Mouse (Mus musculus): ENCODE measurements at regions not wholly inside any gene's neighbourhood (a gene's known extent, or its start where the extent isn't known, plus 50 kb on each side); places are given as distances from the start of the nearest gene placed in this dataset.
"Not testable (repeated sequence)": the region's sequence is repeated elsewhere in the genome, so short reads cannot be mapped to it uniquely, and the experiment has no call there.

GRCm38 (mm10) chr14:19080001-19080400, 185.9 kb upstream of the Ube2e2 start:
- DNase-seq (ENCODE audit: low read depth, low spot score): not testable (repeated sequence)

- DNase-seq (ENCODE audit: low read depth, low spot score): peak; percentile 34
These were observed 148.1 kb upstream of the Ube2e2 start for GRCm38 (mm10) chr14:19041984-19042760.

- DNase-seq (ENCODE audit: low read depth, low spot score): no peak
These were observed 126.0 kb upstream of the Ube2e2 start for GRCm38 (mm10) chr14:19020102-19020501.

DNA sequence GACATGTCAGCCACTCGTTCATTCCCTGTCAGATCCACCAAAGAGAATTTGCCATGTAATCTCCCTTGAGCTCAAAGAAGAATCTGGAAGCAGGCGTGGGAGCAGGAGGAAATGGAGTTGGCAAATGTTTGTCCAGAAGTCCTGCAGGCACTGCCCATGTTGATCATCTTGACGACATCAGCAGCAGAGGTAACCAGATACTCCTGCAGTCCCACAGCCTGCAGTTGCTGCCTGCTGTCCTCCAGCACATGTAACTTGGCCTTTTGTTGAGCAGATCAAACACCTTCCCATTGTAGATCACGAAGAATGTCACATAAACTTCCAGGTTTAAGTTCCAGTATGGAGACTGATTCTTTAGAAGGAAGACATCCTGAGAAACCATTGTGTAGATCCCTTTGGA, 121.3 kb upstream of the Ube2e2 start:
- no peak for DNase-seq (ENCODE audit: low read depth, low spot score)

DNA sequence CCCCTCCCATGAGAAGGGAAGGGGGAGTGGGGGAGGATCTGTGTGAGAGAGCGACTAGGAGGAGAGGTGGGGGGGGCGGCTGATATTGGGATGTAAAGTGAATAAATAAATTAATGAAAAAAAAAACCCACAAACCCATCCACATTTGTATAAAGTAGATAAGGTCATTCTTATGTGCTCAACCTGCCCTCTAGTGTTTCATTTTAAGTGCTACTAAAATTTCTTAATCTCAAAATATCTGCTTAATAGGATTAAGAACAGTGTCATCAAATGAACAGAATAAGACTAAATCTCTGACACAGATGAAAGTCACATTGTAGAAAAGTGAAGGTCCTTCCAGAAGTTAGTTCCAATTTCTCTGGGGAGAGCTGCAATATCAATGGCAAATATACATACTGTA, 119.5 kb upstream of the Ube2e2 start:
- not testable (repeated sequence) for DNase-seq (ENCODE audit: low read depth, low spot score)

DNA sequence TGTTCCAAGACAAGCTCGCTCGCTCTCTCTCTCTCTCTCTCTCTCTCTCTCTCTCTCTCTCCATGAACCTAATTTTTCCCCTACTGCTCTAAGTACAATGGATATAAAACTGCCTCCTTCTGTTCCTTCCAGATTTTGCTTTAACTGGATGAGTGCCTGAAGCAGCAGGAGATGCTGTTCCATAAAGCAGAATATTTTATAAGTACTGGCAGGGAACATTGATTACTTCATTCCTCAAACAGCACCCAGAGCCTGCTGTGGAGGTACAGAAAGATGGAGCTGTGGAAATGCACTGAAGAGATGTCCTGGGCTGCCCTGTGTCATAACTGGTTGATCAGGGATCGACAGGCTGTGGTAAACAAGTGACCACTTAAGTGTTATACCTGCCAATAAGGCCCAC, 89.8 kb upstream of the Ube2e2 start:
- no peak for DNase-seq (ENCODE audit: low read depth, low spot score)

DNA sequence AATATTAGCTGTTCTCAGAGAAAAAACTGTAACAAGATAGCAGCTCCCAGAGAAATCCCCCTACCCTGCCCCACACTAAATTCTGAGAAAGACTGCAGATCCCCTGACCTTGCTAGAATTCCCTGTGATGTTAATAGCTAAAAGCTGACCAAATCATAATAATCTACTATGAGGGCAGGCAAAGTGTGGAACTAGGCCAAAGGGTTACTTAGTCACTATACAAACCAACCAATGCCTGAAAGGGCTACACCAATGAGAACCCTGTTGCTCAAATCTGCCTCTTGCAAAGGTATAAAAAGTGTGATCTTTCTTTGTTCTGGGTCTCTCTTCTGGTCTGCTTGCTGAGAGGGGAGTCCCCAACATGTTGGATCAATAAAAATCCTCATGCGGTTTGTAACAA, 69.8 kb upstream of the Ube2e2 start:
- DNase-seq (ENCODE audit: low read depth, low spot score): no peak

DNA sequence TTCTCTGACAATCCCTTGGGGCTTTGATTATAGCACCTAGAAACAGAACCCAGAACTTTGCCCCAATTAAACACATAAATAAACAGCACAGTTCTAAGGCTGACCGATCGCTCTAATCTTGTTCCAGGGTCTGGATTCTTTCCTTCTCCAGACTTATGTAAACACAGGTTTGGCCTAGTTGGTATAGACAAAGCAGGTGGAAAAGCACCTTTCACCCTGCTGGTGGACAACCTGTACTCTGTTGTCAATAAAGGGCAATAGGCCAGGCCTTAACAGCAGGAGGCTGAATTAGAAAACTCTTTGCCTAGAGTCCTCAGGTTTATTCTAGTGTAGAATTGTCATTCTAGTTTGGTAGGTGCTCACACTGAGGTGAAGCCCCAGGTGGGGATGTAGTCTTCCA, 69.2 kb upstream of the Ube2e2 start:
- no peak for DNase-seq (ENCODE audit: low read depth, low spot score)
